In the genomic region with DNA sequence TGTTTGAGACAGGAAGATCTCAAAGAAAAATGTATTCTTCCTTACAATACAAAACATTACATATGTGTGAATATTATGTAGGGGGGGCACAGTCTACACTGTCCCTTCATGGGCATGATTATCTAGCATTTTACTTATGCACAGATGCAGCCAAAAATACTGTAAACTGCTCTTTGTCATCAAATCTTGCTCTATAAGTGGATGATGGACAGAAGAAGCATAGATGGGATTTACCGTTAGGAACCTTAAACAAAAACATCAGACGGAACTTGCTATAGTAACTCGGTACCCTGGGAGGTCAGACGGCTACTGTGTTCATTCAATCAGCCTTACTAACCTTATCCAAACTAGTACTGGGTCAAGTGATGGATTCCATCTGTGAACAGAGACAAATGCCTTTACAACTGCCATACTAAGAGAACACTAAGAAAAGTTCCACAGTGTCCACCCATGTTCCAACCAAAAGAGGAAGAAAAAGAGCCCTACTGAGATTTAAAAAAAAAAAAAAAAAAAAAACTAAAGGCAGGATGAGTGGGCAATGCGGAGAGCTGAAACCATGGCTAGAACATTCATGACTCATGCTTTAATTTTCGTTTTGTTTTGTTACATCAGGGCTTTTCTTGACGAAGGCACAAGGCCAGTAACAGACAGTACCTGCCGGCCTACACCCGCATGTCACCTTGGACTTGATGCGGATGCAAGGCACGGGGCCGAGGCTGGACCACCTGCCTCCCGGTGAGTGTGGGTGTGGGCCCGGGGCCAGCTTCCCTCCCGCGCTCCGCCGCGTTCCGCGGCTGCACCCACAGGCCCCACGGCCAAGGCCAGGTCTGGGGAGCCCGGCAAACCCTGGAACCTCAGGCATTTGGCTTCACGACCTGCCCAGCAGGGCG, we compare ENCODE assay signal across 8 mouse cellular contexts. TPM values are rescaled to one million over a fixed set of nuclear protein-coding genes. Genes with fewer than 3 reads are reported as not detected.
DNase-seq lines count a peak whose midpoint lies in the region; ATAC-seq and TF ChIP-seq lines count a peak whose summit lies in the region.

No protein-coding gene starts in this region.

- no peak for TF ChIP-seq CTCF in thymus, adult 2 months (IDR thresholded peaks at IDR 0.05; ENCODE audit: borderline replicate concordance, control insufficient read depth, extremely low read depth, insufficient read depth, low read length, poor library complexity)

- no peaks in the 10 kb centered on the region for H3K27me3 ChIP-seq in thymus, adult 2 months (ENCODE audit: control insufficient read depth, insufficient read depth, low read length)
- no peaks in the 10 kb centered on the region for H3K27me3 ChIP-seq in liver, embryonic 11.5 days (replicated peaks; ENCODE audit: control insufficient read depth, insufficient read depth, low read length)
- no peaks in the 10 kb centered on the region for H3K27me3 ChIP-seq in stomach, embryonic 14.5 days (ENCODE audit: control insufficient read depth, insufficient read depth, low read length)

- TF ChIP-seq POLR2A in thymus, adult 2 months (IDR thresholded peaks at IDR 0.05; ENCODE audit: control insufficient read depth, extremely low read depth, insufficient read depth, low read length, poor library complexity): no peak

- no peaks in the 10 kb centered on the region for H3K36me3 ChIP-seq in thymus, adult 2 months (ENCODE audit: control insufficient read depth, insufficient read depth, low read length)
- no peaks in the 10 kb centered on the region for H3K36me3 ChIP-seq in liver, embryonic 11.5 days (ENCODE audit: control insufficient read depth, insufficient read depth, low read length)
- H3K36me3 ChIP-seq in stomach, embryonic 14.5 days (ENCODE audit: control insufficient read depth, insufficient read depth, low read length): no peaks in the 10 kb centered on the region

- DNase-seq in cerebellum, adult 9-10 months: peak; percentile 58
- DNase-seq in cerebellum, postnatal 4 days (ENCODE audit: low spot score in 2 of 2): no peak
- no peak for DNase-seq in thymus, adult 2 months
- no peak for DNase-seq in thymus, adult 18-20 months
- DNase-seq in liver, embryonic 11.5 days (ENCODE audit: low spot score): no peak
- DNase-seq in frontal cortex, postnatal 25 days (ENCODE audit: low spot score in 2 of 2): no peak
- no peak for DNase-seq in testis, postnatal 10 days (ENCODE audit: low spot score)

- peak overlapping the region; percentile 84 for H3K9ac ChIP-seq in liver, embryonic 11.5 days (ENCODE audit: low read depth, low read length)
- peak overlapping the region; percentile 66 for H3K9ac ChIP-seq in stomach, embryonic 14.5 days (replicated peaks; ENCODE audit: low read depth, low read length)

- H3K4me1 ChIP-seq in thymus, adult 2 months (replicated peaks; ENCODE audit: control insufficient read depth, insufficient read depth, low read length): peaks cover 3% of the 10 kb centered on the region; the same call in 1 of the 2 replicates
- peaks cover 12% of the 10 kb centered on the region for H3K4me1 ChIP-seq in liver, embryonic 11.5 days (replicated peaks; ENCODE audit: control insufficient read depth, insufficient read depth, low read length)
- peaks cover 14% of the 10 kb centered on the region; the same call in 1 of the 2 replicates for H3K4me1 ChIP-seq in stomach, embryonic 14.5 days (ENCODE audit: control insufficient read depth, insufficient read depth, low read length)

- H3K9me3 ChIP-seq in liver, embryonic 11.5 days (ENCODE audit: control insufficient read depth, low read length): no peaks in the 10 kb centered on the region
- no peaks in the 10 kb centered on the region for H3K9me3 ChIP-seq in stomach, embryonic 14.5 days (ENCODE audit: control insufficient read depth, low read depth, low read length)

- H3K4me3 ChIP-seq in thymus, adult 2 months (ENCODE audit: control insufficient read depth, insufficient read depth, low read length): peak overlapping the region; percentile 62
- peak overlapping the region; percentile 76 for H3K4me3 ChIP-seq in liver, embryonic 11.5 days (ENCODE audit: low read depth, low read length)
- peak overlapping the region; percentile 66 for H3K4me3 ChIP-seq in stomach, embryonic 14.5 days (ENCODE audit: low read depth, low read length)

- peak; percentile 65 for ATAC-seq in liver, embryonic 11.5 days (replicated peaks; ENCODE audit: low FRiP score)
- ATAC-seq in stomach, embryonic 14.5 days (ENCODE audit: insufficient number of reproducible peaks, insufficient read depth, low FRiP score, low read depth): peak; percentile 67

- 6% methylated on average over 25 of the region's 25 CpGs for WGBS in thymus, adult 2 months
- 3% methylated on average over 25 of the region's 25 CpGs for WGBS in liver, embryonic 11.5 days
- 1% methylated on average over 25 of the region's 25 CpGs for WGBS in stomach, embryonic 14.5 days

- peak overlapping the region; percentile 65 for H3K4me2 ChIP-seq in liver, embryonic 11.5 days
- peak overlapping the region; percentile 53 for H3K4me2 ChIP-seq in stomach, embryonic 14.5 days (replicated peaks; ENCODE audit: low read depth, low read length)

- no peak overlapping the region for H3K27ac ChIP-seq in thymus, adult 2 months (ENCODE audit: control insufficient read depth, insufficient read depth, low read length)
- H3K27ac ChIP-seq in liver, embryonic 11.5 days (ENCODE audit: low read depth, low read length): peak overlapping the region; percentile 60; the same call in 1 of the 2 replicates
- peak overlapping the region; percentile 73 for H3K27ac ChIP-seq in stomach, embryonic 14.5 days (ENCODE audit: low read length)

RNA-seq across cellular contexts. Expression of a gene that starts 0.6 kb away (rescaled TPM):
- 14.5 and 17.7 TPM in 2 replicates for polyA plus RNA-seq in thymus, adult 2 months (2012; rRNA removed)
- 53.1 and 53.7 TPM in 2 replicates for polyA plus RNA-seq in liver, embryonic 11.5 days (2014; fragmentation: Nextera tagmentation; extraction: Ambion mirVana)
- polyA plus RNA-seq in stomach, embryonic 14.5 days (2014; fragmentation: Nextera tagmentation; extraction: Ambion mirVana): 115 and 116 TPM in 2 replicates
